Mouse (Mus musculus) forebrain, postnatal 0 days (tissue): ENCODE results near the gene Ppp1r12b. TPM values are rescaled to one million over a fixed set of nuclear protein-coding genes. Genes with fewer than 3 reads are reported as not detected.
A peak's percentile ranks its signal among the peaks of the same experiment; 100 is the strongest.

ENCODE experiments used
- ATAC-seq: fragments of 200-750 bp; cut with Nextera tagmentation; 2 replicates; pipeline ENCODE4 v1.8.0; 2017; ENCODE audit warnings: mild to moderate bottlenecking, moderate library complexity
- DNase-seq: peaks from one replicate; pipeline ENCODE4 v3.0.0-alpha.2; 2015
- H3K27ac ChIP-seq: fragments of 300-500 bp; sonication (generic); 2 replicates; pipeline ENCODE4 v1.5.1; 2014; ENCODE audit warnings: low read depth, mild to moderate bottlenecking, antibody characterized with exemption, low read length, moderate library complexity, mixed read lengths
- H3K27me3 ChIP-seq: fragments of 300-500 bp; sonication (generic); 2 replicates; pipeline ENCODE4 v1.6.1; 2014; ENCODE audit warnings: mild to moderate bottlenecking, low read length, mixed read lengths; ENCODE audit not compliant: insufficient read depth
- H3K36me3 ChIP-seq: fragments of 300-500 bp; sonication (generic); 2 replicates; pipeline ENCODE4 v1.6.1; 2014; ENCODE audit warnings: mild to moderate bottlenecking, moderate library complexity; ENCODE audit not compliant: insufficient read depth
- H3K4me1 ChIP-seq: fragments of 300-500 bp; sonication (generic); 2 replicates; pipeline ENCODE4 v1.6.1; 2014; ENCODE audit warnings: antibody characterized with exemption; ENCODE audit not compliant: insufficient read depth
- H3K4me2 ChIP-seq: fragments of 300-500 bp; sonication (generic); 2 replicates; pipeline ENCODE4 v1.6.1; 2014; ENCODE audit warnings: low read depth, mild to moderate bottlenecking, moderate library complexity
- H3K4me3 ChIP-seq: fragments of 300-500 bp; sonication (generic); 2 replicates; pipeline ENCODE4 v1.5.1; 2014; ENCODE audit warnings: low read depth, low read length, mixed read lengths
- H3K9ac ChIP-seq: fragments of 300-500 bp; sonication (generic); 2 replicates; pipeline ENCODE4 v1.6.1; 2014; ENCODE audit warnings: mild to moderate bottlenecking
- H3K9me3 ChIP-seq: fragments of 300-500 bp; sonication (generic); 2 replicates; pipeline ENCODE4 v1.6.1; 2016; ENCODE audit warnings: low read length
- CTCF ChIP-seq: sonication (generic); IDR thresholded peaks from 2 replicates; pipeline ENCODE4 v1.5.1; 2016; ENCODE audit warnings: antibody characterized with exemption, control low read depth, low read depth
- WGBS: fragments of 180-500 bp; shearing (Covaris S2); extraction: QIAGEN DNeasy Blood & Tissue Kit; methylation state at CpG from one replicate; pipeline ENCODE4 v1.1.7; 2014; 5-methylcytosine and 5-hydroxymethylcytosine counted together
- polyA plus RNA-seq: library from polyadenylated mRNA; unstranded; fragments of >200 nt; fragmentation: Nextera tagmentation; extraction: Ambion mirVana; gene quantifications from 2 replicates; pipeline ENCODE4 v1.2.1, GENCODE M21; 2015
- total RNA-seq: library from RNA; depleted of rRNA; stranded (reverse); fragments of >200 nt; gene quantifications from 2 replicates; pipeline ENCODE4 v1.2.3, GENCODE M21; 2014

Ppp1r12b gene
- total and polyA plus RNA-seq, 2 experiments from 2014 or later: 12.4 to 39.9 TPM

GRCm38 (mm10) chr1:134817916-134818595 is 137.7 kb downstream of the Ppp1r12b start:
- no peaks in the 10 kb centered on the region for H3K9me3 ChIP-seq
- DNase-seq (no peak), ATAC-seq (no peak)
- H3K4me3 ChIP-seq: no peak overlapping the region
- no peaks in the 10 kb centered on the region for H3K4me1 ChIP-seq
- H3K36me3 ChIP-seq: peaks cover 10% of the 10 kb centered on the region; the same call in 1 of the 2 replicates
- H3K9ac ChIP-seq: no peak overlapping the region
- H3K27ac ChIP-seq: no peak overlapping the region
- H3K4me2 ChIP-seq: no peak overlapping the region
- TF ChIP-seq CTCF: no peak
- 91% methylated on average over 6 of the region's 6 CpGs for WGBS
- H3K27me3 ChIP-seq: no peaks in the 10 kb centered on the region

GRCm38 (mm10) chr1:134817120-134817519 is 138.6 kb downstream of the Ppp1r12b start:
- Histone ChIP-seq H3K4me2 (no peak overlapping the region), H3K27me3 (no peaks in the 10 kb centered on the region)

GRCm38 (mm10) chr1:134816617-134817016 is 139.1 kb downstream of the Ppp1r12b start:
- Histone ChIP-seq H3K4me2 (no peak overlapping the region), H3K36me3 (peaks cover 10% of the 10 kb centered on the region; the same call in 1 of the 2 replicates), H3K4me1 (no peaks in the 10 kb centered on the region), H3K9me3 (no peaks in the 10 kb centered on the region), H3K9ac (no peak overlapping the region), H3K27me3 (no peaks in the 10 kb centered on the region), H3K4me3 (no peak overlapping the region), H3K27ac (no peak overlapping the region)
- ATAC-seq (peak; percentile 58; the same call in 1 of the 2 replicates), DNase-seq (peak; percentile 41)
- 49% methylated on average over 6 of the region's 6 CpGs for WGBS
- TF ChIP-seq CTCF: no peak

More at GRCm38 (mm10) chr1:134817120-134817519, 138.6 kb downstream of the Ppp1r12b start:
- Histone ChIP-seq H3K27ac (no peak overlapping the region), H3K4me3 (no peak overlapping the region), H3K9ac (no peak overlapping the region), H3K9me3 (no peaks in the 10 kb centered on the region), H3K4me1 (no peaks in the 10 kb centered on the region), H3K36me3 (peaks cover 10% of the 10 kb centered on the region; the same call in 1 of the 2 replicates)
- no peak for DNase-seq
- ATAC-seq: no peak
- no peak for TF ChIP-seq CTCF
- WGBS: 93% methylated on average over 1 of the region's 1 CpGs

DNA sequence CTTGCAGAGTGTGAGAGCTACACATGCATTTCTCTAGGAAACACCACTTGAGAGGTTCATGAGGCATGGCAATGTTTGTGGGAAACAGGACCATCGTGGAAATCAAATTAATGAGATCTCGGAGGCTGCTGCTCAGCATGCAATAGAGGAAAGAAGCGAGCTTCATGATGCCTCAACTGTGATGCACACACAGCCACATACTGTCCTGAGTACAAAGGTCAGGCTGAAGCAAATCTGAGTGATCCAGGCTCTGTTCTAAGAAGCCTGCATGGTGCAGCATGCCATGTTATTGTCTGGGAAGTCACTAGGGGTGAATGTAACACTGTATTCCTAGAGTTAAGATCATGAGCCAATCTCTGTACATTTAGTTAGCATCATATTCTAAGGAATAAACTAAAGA is 140.0 kb downstream of the Ppp1r12b start:
- H3K9me3 ChIP-seq: no peaks in the 10 kb centered on the region
- H3K4me3 ChIP-seq: no peak overlapping the region
- no peak for ATAC-seq
- H3K27me3 ChIP-seq: no peaks in the 10 kb centered on the region
- H3K36me3 ChIP-seq: peaks cover 8% of the 10 kb centered on the region; the same call in 1 of the 2 replicates
- H3K27ac ChIP-seq: no peak overlapping the region
- 68% methylated on average over 3 of the region's 3 CpGs for WGBS
- no peak overlapping the region for H3K9ac ChIP-seq
- no peak for DNase-seq
- TF ChIP-seq CTCF: no peak
- no peak overlapping the region for H3K4me2 ChIP-seq
- no peaks in the 10 kb centered on the region for H3K4me1 ChIP-seq

DNA sequence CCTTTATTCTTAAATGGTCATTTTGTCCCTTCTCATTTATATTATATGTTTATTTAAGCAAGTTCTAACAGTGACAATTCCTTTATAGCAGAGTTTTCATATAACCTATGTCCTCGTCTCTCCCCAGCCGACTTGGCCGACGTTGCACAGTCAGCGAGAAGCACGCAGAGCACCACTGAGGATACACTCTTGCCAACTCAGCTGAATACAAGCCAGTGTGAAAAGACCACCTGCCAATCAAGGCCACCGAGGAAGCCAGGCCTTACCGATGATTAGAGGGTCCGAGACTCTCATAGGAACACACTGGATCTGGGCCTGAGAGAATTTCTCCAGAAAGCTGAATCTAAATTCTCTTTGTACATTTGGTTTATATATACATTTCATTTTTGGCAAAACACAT is 150.3 kb downstream of the Ppp1r12b start:
- WGBS: 21% methylated on average over 9 of the region's 9 CpGs
- H3K9ac ChIP-seq: no peak overlapping the region
- H3K9me3 ChIP-seq: no peaks in the 10 kb centered on the region
- peak; percentile 48 for DNase-seq
- H3K27me3 ChIP-seq: no peaks in the 10 kb centered on the region
- H3K36me3 ChIP-seq: peaks cover 1% of the 10 kb centered on the region; the same call in 1 of the 2 replicates
- H3K4me3 ChIP-seq: no peak overlapping the region
- no peak for TF ChIP-seq CTCF
- no peak overlapping the region for H3K4me2 ChIP-seq
- no peak overlapping the region for H3K27ac ChIP-seq
- no peaks in the 10 kb centered on the region; the same call in 1 of the 2 replicates for H3K4me1 ChIP-seq
- peak; percentile 47; the same call in 1 of the 2 replicates for ATAC-seq

- Histone ChIP-seq H3K27ac (0 out of 2 replicates have a peak overlapping the region, but pooled peaks have one; percentile 35), H3K4me1 (no peaks in the 10 kb centered on the region; the same call in 1 of the 2 replicates), H3K9me3 (no peaks in the 10 kb centered on the region), H3K36me3 (no peaks in the 10 kb centered on the region), H3K4me2 (no peak overlapping the region), H3K9ac (no peak overlapping the region), H3K4me3 (no peak overlapping the region), H3K27me3 (no peaks in the 10 kb centered on the region)
- WGBS: 28% methylated on average over 5 of the region's 5 CpGs
- no peak for ATAC-seq
- DNase-seq: no peak
- TF ChIP-seq CTCF: no peak
These were observed 151.4 kb downstream of the Ppp1r12b start for GRCm38 (mm10) chr1:134804373-134804772.
